Mouse (Mus musculus): ENCODE measurements around the gene Mien1. TPM values are rescaled to one million over a fixed set of nuclear protein-coding genes. Genes with fewer than 3 reads are reported as not detected.

The Mien1 gene
- polyA plus RNA-seq, 1 experiment from 2014 or later: 123 TPM

DNA sequence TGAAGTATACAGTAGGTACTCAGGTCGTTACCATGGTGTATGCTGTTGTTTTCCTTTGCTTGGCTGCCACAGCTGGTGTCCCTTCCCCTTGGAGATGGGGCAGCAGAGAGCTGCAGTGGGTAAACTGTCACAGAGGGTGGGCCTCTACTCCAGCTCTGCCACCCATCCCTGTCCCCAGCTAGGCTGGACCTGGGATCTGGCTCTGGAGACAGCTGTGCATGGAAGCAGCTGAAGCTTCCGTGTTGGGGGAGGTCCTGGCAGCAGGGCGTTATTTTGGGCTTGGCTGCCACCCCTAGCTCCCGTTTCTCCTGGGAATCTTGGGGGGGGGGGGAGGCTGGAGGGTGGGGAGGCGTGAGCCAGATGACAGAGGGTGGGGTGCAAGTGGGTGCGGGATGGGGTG lies 20.5 kb downstream of the Mien1 start:
- no peaks in the 10 kb centered on the region for H3K27me3 ChIP-seq (replicated peaks; ENCODE audit: control insufficient read depth, insufficient read depth, low read length)
- H3K4me3 ChIP-seq (ENCODE audit: low read depth, low read length): no peak overlapping the region
- no peak overlapping the region for H3K27ac ChIP-seq (ENCODE audit: low read depth)
- 69% methylated on average over 6 of the region's 6 CpGs for WGBS
- no peaks in the 10 kb centered on the region for H3K9me3 ChIP-seq (ENCODE audit: control insufficient read depth, low read length)
- ATAC-seq (replicated peaks; ENCODE audit: low FRiP score, low TSS enrichment, low read depth): no peak
- peaks cover 26% of the 10 kb centered on the region for H3K4me1 ChIP-seq (replicated peaks; ENCODE audit: control insufficient read depth, insufficient read depth, low read length)
- H3K4me2 ChIP-seq (ENCODE audit: low read length): no peak overlapping the region
- H3K36me3 ChIP-seq (ENCODE audit: control insufficient read depth, insufficient read depth, low read length): peaks cover 38% of the 10 kb centered on the region
- no peak for DNase-seq (ENCODE audit: low spot score)
- no peak overlapping the region for H3K9ac ChIP-seq (ENCODE audit: low read length)

- Histone ChIP-seq H3K27me3 (replicated peaks; ENCODE audit: control insufficient read depth, insufficient read depth, low read length) (no peaks in the 10 kb centered on the region), H3K9ac (ENCODE audit: low read length) (no peak overlapping the region)
- 70% methylated on average over 1 of the region's 1 CpGs for WGBS
These were observed 21.7 kb downstream of the Mien1 start for GRCm38 (mm10) chr11:98417074-98417473.

GRCm38 (mm10) chr11:98414162-98414561 lies 24.6 kb downstream of the Mien1 start:
- Histone ChIP-seq H3K27me3 (replicated peaks; ENCODE audit: control insufficient read depth, insufficient read depth, low read length) (no peaks in the 10 kb centered on the region), H3K9me3 (ENCODE audit: control insufficient read depth, low read length) (no peaks in the 10 kb centered on the region), H3K27ac (ENCODE audit: low read depth) (no peak overlapping the region), H3K4me3 (ENCODE audit: low read depth, low read length) (peak overlapping the region; percentile 95; the same call in 1 of the 2 replicates), H3K36me3 (ENCODE audit: control insufficient read depth, insufficient read depth, low read length) (no peaks in the 10 kb centered on the region), H3K4me1 (replicated peaks; ENCODE audit: control insufficient read depth, insufficient read depth, low read length) (peaks cover 40% of the 10 kb centered on the region), H3K4me2 (ENCODE audit: low read length) (peak overlapping the region; percentile 65), H3K9ac (ENCODE audit: low read length) (no peak overlapping the region)
- ATAC-seq (replicated peaks; ENCODE audit: low FRiP score, low TSS enrichment, low read depth): no peak
- 18% methylated on average over 2 of the region's 2 CpGs for WGBS
- DNase-seq (ENCODE audit: low spot score): no peak

More at GRCm38 (mm10) chr11:98417074-98417473, 21.7 kb downstream of the Mien1 start:
- Histone ChIP-seq H3K27ac (ENCODE audit: low read depth) (no peak overlapping the region), H3K4me1 (replicated peaks; ENCODE audit: control insufficient read depth, insufficient read depth, low read length) (peaks cover 26% of the 10 kb centered on the region), H3K36me3 (ENCODE audit: control insufficient read depth, insufficient read depth, low read length) (peaks cover 26% of the 10 kb centered on the region), H3K4me2 (ENCODE audit: low read length) (no peak overlapping the region), H3K9me3 (ENCODE audit: control insufficient read depth, low read length) (no peaks in the 10 kb centered on the region), H3K4me3 (ENCODE audit: low read depth, low read length) (no peak overlapping the region)
- ATAC-seq (replicated peaks; ENCODE audit: low FRiP score, low TSS enrichment, low read depth) (no peak), DNase-seq (ENCODE audit: low spot score) (no peak)

- Histone ChIP-seq H3K9me3 (ENCODE audit: control insufficient read depth, low read length) (no peaks in the 10 kb centered on the region), H3K4me2 (ENCODE audit: low read length) (peak overlapping the region; percentile 65), H3K4me3 (ENCODE audit: low read depth, low read length) (peak overlapping the region; percentile 95), H3K27ac (ENCODE audit: low read depth) (no peak overlapping the region; the same call in 1 of the 2 replicates), H3K36me3 (ENCODE audit: control insufficient read depth, insufficient read depth, low read length) (no peaks in the 10 kb centered on the region), H3K27me3 (replicated peaks; ENCODE audit: control insufficient read depth, insufficient read depth, low read length) (no peaks in the 10 kb centered on the region), H3K4me1 (replicated peaks; ENCODE audit: control insufficient read depth, insufficient read depth, low read length) (peaks cover 44% of the 10 kb centered on the region), H3K9ac (ENCODE audit: low read length) (peak overlapping the region; percentile 91)
- peak; percentile 57 for DNase-seq (ENCODE audit: low spot score)
- ATAC-seq (replicated peaks; ENCODE audit: low FRiP score, low TSS enrichment, low read depth): no peak
- 12% methylated on average over 7 of the region's 7 CpGs for WGBS
These were observed 25.1 kb downstream of the Mien1 start for GRCm38 (mm10) chr11:98413731-98414130.

DNA sequence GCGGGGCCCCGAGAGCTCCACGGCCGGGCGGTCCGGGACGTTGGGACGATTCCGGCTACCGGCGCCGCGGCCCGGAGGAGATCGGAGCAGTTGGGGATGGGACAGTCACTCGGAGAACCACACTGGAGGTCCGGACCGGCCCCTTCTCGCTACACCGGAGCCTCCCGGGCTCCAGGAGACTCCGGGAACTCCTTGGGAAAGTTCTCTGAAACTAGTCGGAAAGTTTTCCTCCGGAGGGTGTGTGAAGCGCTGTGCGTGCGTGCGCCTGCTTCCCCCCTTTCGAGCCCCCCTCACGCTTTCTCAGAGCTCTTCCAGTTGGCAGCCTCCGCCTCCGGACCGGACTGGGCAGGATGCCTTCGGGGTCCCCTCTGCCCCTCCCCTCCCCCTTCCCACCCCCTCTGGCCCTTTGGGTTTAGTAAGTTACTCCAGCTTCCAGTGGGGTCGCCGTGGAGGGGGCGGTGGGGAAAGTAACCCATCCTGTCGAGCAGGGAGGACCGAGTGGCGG lies 25.9 kb downstream of the Mien1 start:
- DNase-seq (ENCODE audit: low spot score) (peak; percentile 84), ATAC-seq (replicated peaks; ENCODE audit: low FRiP score, low TSS enrichment, low read depth) (peak; percentile 29; the same call in 1 of the 2 replicates)
- WGBS: under 1% methylated on average over 39 of the region's 40 CpGs
- Histone ChIP-seq H3K27me3 (replicated peaks; ENCODE audit: control insufficient read depth, insufficient read depth, low read length) (no peaks in the 10 kb centered on the region), H3K36me3 (ENCODE audit: control insufficient read depth, insufficient read depth, low read length) (no peaks in the 10 kb centered on the region), H3K4me1 (replicated peaks; ENCODE audit: control insufficient read depth, insufficient read depth, low read length) (peaks cover 45% of the 10 kb centered on the region), H3K4me2 (ENCODE audit: low read length) (peak overlapping the region; percentile 65), H3K4me3 (ENCODE audit: low read depth, low read length) (peak overlapping the region; percentile 95), H3K9me3 (ENCODE audit: control insufficient read depth, low read length) (no peaks in the 10 kb centered on the region), H3K9ac (ENCODE audit: low read length) (peak overlapping the region; percentile 91), H3K27ac (ENCODE audit: low read depth) (peak overlapping the region; percentile 87)

DNA sequence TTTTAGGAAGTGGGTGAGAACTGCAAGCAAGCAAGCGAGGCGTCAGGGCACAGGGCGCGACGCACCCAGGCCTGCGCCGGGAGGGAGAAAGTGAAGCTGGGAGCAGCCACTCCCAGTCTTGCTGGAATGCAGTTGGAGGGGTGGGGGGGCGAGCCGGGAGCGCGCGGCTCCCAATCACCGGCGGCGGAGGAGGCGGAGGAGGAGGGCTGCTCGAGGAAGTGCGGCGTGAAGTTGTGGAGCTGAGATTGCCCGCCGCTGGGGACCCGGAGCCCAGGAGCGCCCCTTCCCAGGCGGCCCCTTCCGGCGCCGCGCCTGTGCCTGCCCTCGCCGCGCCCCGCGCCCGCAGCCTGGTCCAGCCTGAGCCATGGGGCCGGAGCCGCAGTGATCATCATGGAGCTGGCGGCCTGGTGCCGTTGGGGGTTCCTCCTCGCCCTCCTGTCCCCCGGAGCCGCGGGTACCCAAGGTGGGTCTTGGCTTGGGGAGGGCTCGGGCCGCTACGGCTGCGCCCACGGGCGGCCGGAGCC lies 26.5 kb downstream of the Mien1 start, which contains the start of gene Erbb2:
Erbb2 (plus strand) TSS at position 198 of the 524 bp plus-strand sequence.
- ATAC-seq (replicated peaks; ENCODE audit: low FRiP score, low TSS enrichment, low read depth) (peak; percentile 84), DNase-seq (ENCODE audit: low spot score) (peak; percentile 89)
- Histone ChIP-seq H3K36me3 (ENCODE audit: control insufficient read depth, insufficient read depth, low read length) (no peaks in the 10 kb centered on the region), H3K4me3 (ENCODE audit: low read depth, low read length) (peak within 1 kb of the TSS; percentile 95), H3K27me3 (replicated peaks; ENCODE audit: control insufficient read depth, insufficient read depth, low read length) (no peaks in the 10 kb centered on the region), H3K4me2 (ENCODE audit: low read length) (peak within 1 kb of the TSS; percentile 65), H3K27ac (ENCODE audit: low read depth) (peak within 1 kb of the TSS; percentile 87), H3K9ac (ENCODE audit: low read length) (peak within 1 kb of the TSS; percentile 91), H3K9me3 (ENCODE audit: control insufficient read depth, low read length) (no peaks in the 10 kb centered on the region), H3K4me1 (replicated peaks; ENCODE audit: control insufficient read depth, insufficient read depth, low read length) (peaks cover 45% of the 10 kb centered on the region)
- under 1% methylated on average over 36 of the region's 49 CpGs for WGBS

DNA sequence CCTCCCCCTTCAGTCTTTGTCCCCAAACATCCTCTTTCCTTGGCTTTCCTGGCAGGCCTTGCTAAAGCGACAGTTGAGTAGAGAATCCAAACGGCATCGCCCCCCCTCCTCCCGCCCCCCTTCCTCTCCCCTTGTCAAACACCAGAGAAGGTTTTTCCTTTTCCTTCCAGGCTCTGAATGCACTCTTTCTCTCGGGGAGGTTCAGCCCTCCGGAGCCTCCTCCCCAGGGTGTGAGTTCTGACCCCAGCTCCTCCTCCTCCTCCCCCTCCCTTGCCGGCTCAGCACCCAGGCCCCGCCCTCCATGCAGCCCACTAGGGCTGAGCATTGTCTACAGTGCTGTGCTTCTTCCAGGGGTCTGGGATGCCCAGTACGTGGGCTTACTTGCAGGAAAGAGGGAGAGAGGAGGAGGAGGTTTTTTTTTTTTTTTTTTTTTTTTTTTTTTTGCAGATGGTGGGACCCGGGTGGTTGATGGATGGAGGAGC lies 29.4 kb downstream of the Mien1 start:
- peak; percentile 61; the same call in 1 of the 2 replicates for ATAC-seq (replicated peaks; ENCODE audit: low FRiP score, low TSS enrichment, low read depth)
- H3K9ac ChIP-seq (ENCODE audit: low read length): peak overlapping the region; percentile 0; the same call in 1 of the 2 replicates
- DNase-seq (ENCODE audit: low spot score): peak; percentile 66
- peak overlapping the region; percentile 39; the same call in 1 of the 2 replicates for H3K27ac ChIP-seq (ENCODE audit: low read depth)
- no peaks in the 10 kb centered on the region for H3K36me3 ChIP-seq (ENCODE audit: control insufficient read depth, insufficient read depth, low read length)
- H3K4me2 ChIP-seq (ENCODE audit: low read length): peak overlapping the region; percentile 42
- H3K4me1 ChIP-seq (replicated peaks; ENCODE audit: control insufficient read depth, insufficient read depth, low read length): peaks cover 29% of the 10 kb centered on the region
- 0 out of 2 replicates have a peak overlapping the region, but pooled peaks have one; percentile 15 for H3K4me3 ChIP-seq (ENCODE audit: low read depth, low read length)
- no peaks in the 10 kb centered on the region for H3K9me3 ChIP-seq (ENCODE audit: control insufficient read depth, low read length)
- 5% methylated on average over 10 of the region's 10 CpGs for WGBS
- H3K27me3 ChIP-seq (replicated peaks; ENCODE audit: control insufficient read depth, insufficient read depth, low read length): no peaks in the 10 kb centered on the region

DNA sequence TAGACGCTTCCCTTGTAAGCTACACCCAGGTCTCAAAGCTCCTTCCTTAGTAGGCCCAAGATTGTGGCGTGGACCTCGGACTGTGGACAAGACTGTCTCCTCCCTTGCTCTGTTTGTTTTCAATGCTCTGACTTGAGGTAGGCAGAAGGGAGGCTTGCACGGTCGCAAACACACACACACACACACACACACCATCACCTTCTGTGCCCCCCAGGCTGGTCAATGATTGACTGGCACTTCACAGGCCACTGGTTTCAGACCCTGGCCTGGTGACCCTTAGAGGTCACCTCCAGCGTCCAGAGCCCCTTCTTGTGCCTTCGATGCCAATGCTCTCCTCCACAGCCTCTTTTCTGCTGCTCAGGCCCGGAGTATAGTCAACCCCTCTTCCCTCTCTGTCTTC lies 29.9 kb downstream of the Mien1 start:
- no peak for ATAC-seq (replicated peaks; ENCODE audit: low FRiP score, low TSS enrichment, low read depth)
- Histone ChIP-seq H3K9ac (ENCODE audit: low read length) (peak overlapping the region; percentile 0; the same call in 1 of the 2 replicates), H3K9me3 (ENCODE audit: control insufficient read depth, low read length) (no peaks in the 10 kb centered on the region), H3K4me3 (ENCODE audit: low read depth, low read length) (0 out of 2 replicates have a peak overlapping the region, but pooled peaks have one; percentile 15), H3K27me3 (replicated peaks; ENCODE audit: control insufficient read depth, insufficient read depth, low read length) (no peaks in the 10 kb centered on the region), H3K4me2 (ENCODE audit: low read length) (peak overlapping the region; percentile 42), H3K27ac (ENCODE audit: low read depth) (peak overlapping the region; percentile 39), H3K4me1 (replicated peaks; ENCODE audit: control insufficient read depth, insufficient read depth, low read length) (peaks cover 24% of the 10 kb centered on the region), H3K36me3 (ENCODE audit: control insufficient read depth, insufficient read depth, low read length) (no peaks in the 10 kb centered on the region)
- DNase-seq (ENCODE audit: low spot score): no peak
- 38% methylated on average over 8 of the region's 8 CpGs for WGBS

All from intestine, embryonic 14.5 days (tissue).